Mouse (Mus musculus): Measurements from ENCODE around the gene Dusp13.

DNA sequence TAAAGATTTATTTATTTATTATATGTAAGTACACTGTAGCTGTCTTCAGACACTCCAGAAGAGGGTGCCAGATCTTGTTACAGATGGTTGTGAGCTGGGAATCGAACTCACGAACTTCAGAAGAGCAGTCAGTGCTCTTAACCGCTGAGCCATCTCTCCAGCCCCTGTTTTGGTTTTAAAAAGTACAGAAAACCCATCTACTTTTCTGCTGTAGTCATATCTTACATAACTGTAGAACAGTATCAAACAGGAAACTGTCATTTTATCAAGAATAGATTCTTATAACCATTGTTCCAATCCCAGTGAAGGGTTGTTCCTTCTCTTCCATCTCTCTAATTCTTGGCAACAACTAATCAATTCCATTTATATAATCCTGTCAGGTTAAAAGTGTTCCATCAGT is 12.8 kb upstream of the Dusp13 start:
- TF ChIP-seq POLR2A (IDR thresholded peaks at IDR 0.05; ENCODE audit: low read depth, low read length) (no peak), CTCF (IDR thresholded peaks at IDR 0.05; ENCODE audit: borderline replicate concordance, insufficient read depth, low read length) (no peak)

All from embryonic fibroblast, embryonic 13.5 days (primary cell).